Mouse (Mus musculus) bone marrow, adult 2 months (tissue): ENCODE results near the gene Slc25a16.

ENCODE experiments used
- CTCF ChIP-seq: fragments of 200-500 bp; IDR thresholded peaks from 2 replicates; pipeline ENCODE4 v1.5.1; 2011; ENCODE audit warnings: low read length, control low read depth; ENCODE audit not compliant: control insufficient read depth, insufficient read depth
- POLR2A ChIP-seq: fragments of 200-500 bp; IDR thresholded peaks from 2 replicates; pipeline ENCODE4 v1.6.1; 2011; ENCODE audit warnings: low read depth, mild to moderate bottlenecking, control low read depth, low read length, borderline replicate concordance; ENCODE audit not compliant: control insufficient read depth

- no peak for TF ChIP-seq CTCF
- no peak for TF ChIP-seq POLR2A
Observed at GRCm38 (mm10) chr10:62901826-62902225, 18.6 kb upstream of the Slc25a16 start.
